Mouse (Mus musculus) intestine, embryonic 16.5 days (tissue): ENCODE measurements around the gene Pde3b. TPM values are rescaled to one million over a fixed set of nuclear protein-coding genes. Genes with fewer than 3 reads are reported as not detected.
"Not testable (repeated sequence)": the region's sequence is repeated elsewhere in the genome, so short reads cannot be mapped to it uniquely, and the experiment has no call there.

Source experiments
- ATAC-seq: fragments of 200-750 bp; cut with Nextera tagmentation; 2 replicates; pipeline ENCODE4 v1.8.0; 2017; ENCODE audit warnings: moderate TSS enrichment, moderate library complexity
- H3K27ac ChIP-seq: fragments of 300-500 bp; sonication (generic); 2 replicates; pipeline ENCODE4 v1.5.1; 2014; ENCODE audit warnings: mild to moderate bottlenecking, low read length
- H3K27me3 ChIP-seq: fragments of 300-500 bp; sonication (generic); replicated peaks from 2 replicates; pipeline ENCODE4 v1.6.1; 2014; ENCODE audit warnings: low read length, control low read depth, mixed read lengths; ENCODE audit not compliant: control insufficient read depth, insufficient read depth
- H3K36me3 ChIP-seq: fragments of 300-500 bp; sonication (generic); 2 replicates; pipeline ENCODE4 v1.6.1; 2014; ENCODE audit warnings: low read length, control low read depth; ENCODE audit not compliant: control insufficient read depth, insufficient read depth
- H3K4me1 ChIP-seq: fragments of 300-500 bp; sonication (generic); 2 replicates; pipeline ENCODE4 v1.6.1; 2014; ENCODE audit warnings: low read length, control low read depth, mixed read lengths; ENCODE audit not compliant: control insufficient read depth, insufficient read depth
- H3K4me2 ChIP-seq: fragments of 300-500 bp; sonication (generic); 2 replicates; pipeline ENCODE4 v1.6.1; 2014; ENCODE audit warnings: low read depth, low read length, control low read depth
- H3K4me3 ChIP-seq: fragments of 300-500 bp; sonication (generic); 2 replicates; pipeline ENCODE4 v1.5.1; 2014; ENCODE audit warnings: mild to moderate bottlenecking, low read length
- H3K9ac ChIP-seq: fragments of 300-500 bp; sonication (generic); 2 replicates; pipeline ENCODE4 v1.6.1; 2014; ENCODE audit warnings: low read depth, low read length
- H3K9me3 ChIP-seq: fragments of 300-500 bp; sonication (generic); 2 replicates; pipeline ENCODE4 v1.6.1; 2016; ENCODE audit warnings: low read length, control low read depth; ENCODE audit not compliant: control insufficient read depth
- WGBS: fragments of 180-500 bp; shearing (Covaris S2); extraction: QIAGEN DNeasy Blood & Tissue Kit; methylation state at CpG from one replicate; pipeline ENCODE4 v1.1.7; 2014; 5-methylcytosine and 5-hydroxymethylcytosine counted together
- polyA plus RNA-seq: library from polyadenylated mRNA; unstranded; fragments of >200 nt; fragmentation: Nextera tagmentation; extraction: Ambion mirVana; gene quantifications from 2 replicates; pipeline ENCODE4 v1.2.1, GENCODE M21; 2015

Gene Pde3b
- polyA plus RNA-seq, 1 experiment from 2014 or later: 1.3 TPM

DNA sequence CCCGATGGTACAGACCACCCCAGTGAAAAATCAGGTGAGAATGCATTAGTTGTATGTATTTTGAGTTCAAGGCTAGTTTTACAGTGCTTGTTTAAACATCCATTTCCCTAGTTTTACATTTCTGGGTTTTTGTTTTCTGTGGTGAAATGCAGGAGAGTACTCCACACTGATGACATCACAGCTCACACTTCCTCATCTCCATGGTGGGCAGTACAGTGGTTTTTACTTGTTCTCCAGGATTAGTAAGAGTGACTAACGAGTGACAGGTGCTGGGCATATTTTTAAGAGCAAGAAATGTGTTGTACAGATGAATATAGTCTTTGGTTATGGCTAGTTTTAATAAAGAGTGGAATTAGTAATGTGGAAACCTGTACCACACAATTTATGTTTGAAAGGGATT is 93.8 kb downstream of the Pde3b start:
- no peaks in the 10 kb centered on the region for H3K36me3 ChIP-seq
- H3K4me3 ChIP-seq: no peak overlapping the region
- H3K9ac ChIP-seq: no peak overlapping the region

DNA sequence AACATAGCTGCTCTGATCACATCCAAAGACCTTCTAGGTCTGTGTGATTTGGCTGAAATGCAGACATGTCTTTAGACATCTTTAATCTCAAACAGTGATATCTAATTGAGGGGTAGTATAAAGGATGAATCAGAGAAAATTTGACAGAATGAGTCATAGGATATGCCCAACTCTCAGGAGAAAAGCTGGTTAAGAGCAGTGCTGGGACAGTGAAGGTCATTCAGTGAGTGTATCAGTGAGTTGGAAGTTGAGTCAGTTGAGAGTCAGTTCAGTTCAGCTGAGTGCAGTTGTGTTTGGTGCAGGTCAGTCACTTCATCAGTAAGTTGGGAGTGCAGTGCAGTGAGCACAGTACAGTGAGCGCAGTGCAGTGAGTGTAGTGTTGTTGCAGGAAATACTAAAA is 105.0 kb downstream of the Pde3b start:
- Histone ChIP-seq H3K4me2 (no peak overlapping the region), H3K4me1 (no peaks in the 10 kb centered on the region), H3K9me3 (no peaks in the 10 kb centered on the region), H3K4me3 (no peak overlapping the region), H3K9ac (no peak overlapping the region), H3K27me3 (no peaks in the 10 kb centered on the region), H3K27ac (no peak overlapping the region), H3K36me3 (no peaks in the 10 kb centered on the region)
- WGBS: 100% methylated on average over 1 of the region's 1 CpGs
- ATAC-seq: no peak

More for the DNA sequence above, 93.8 kb downstream of the Pde3b start:
- H3K27me3 ChIP-seq: no peaks in the 10 kb centered on the region
- no peaks in the 10 kb centered on the region for H3K4me1 ChIP-seq
- 85% methylated on average over 2 of the region's 2 CpGs for WGBS
- H3K4me2 ChIP-seq: no peak overlapping the region
- ATAC-seq: no peak
- no peaks in the 10 kb centered on the region for H3K9me3 ChIP-seq
- no peak overlapping the region for H3K27ac ChIP-seq

DNA sequence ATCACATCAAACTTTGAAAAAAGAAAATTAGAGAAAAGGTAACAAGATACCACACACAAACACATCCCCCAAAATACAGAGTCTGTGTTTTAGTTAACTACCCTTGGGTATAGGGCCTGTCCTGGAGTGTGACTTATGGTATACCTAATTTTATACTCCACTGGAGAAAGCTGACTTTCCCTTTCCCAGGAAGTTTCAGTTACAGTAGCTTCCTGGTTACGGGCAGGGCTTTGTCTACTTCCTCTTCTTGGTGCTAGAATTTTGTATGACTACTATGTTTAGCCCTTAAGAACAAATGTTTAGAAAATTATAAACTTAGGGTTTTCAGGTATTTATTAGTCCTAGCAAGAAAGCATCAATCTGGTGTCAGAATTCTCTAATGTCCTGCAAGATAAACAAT is 111.2 kb downstream of the Pde3b start:
- ATAC-seq: no peak
- 79% methylated on average over 1 of the region's 1 CpGs for WGBS
- no peaks in the 10 kb centered on the region for H3K27me3 ChIP-seq
- H3K9me3 ChIP-seq: no peaks in the 10 kb centered on the region
- H3K4me2 ChIP-seq: no peak overlapping the region
- no peaks in the 10 kb centered on the region for H3K36me3 ChIP-seq
- H3K9ac ChIP-seq: no peak overlapping the region
- H3K27ac ChIP-seq: no peak overlapping the region
- no peak overlapping the region for H3K4me3 ChIP-seq
- H3K4me1 ChIP-seq: no peaks in the 10 kb centered on the region

DNA sequence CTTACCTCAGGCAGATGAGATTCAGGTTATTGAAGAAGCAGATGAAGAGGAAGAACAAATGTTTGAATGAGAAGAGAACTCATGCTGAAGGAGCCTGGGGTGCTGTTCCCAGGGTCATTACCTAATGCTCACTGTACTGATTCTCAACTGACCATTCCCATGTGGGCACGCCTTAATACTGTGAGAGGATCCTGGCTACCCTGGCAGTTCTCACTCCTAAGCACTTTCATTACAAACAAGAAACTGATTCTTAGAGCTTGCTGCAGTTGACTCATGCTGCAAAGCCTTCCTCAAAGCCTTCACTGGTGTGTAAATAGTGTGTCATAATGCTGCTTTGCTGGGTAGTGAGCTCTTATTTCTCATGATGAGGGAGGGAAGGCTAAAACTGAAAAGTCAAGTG is 121.1 kb downstream of the Pde3b start:
- ATAC-seq: no peak
- H3K4me2 ChIP-seq: no peak overlapping the region
- peaks cover 3% of the 10 kb centered on the region; the same call in 1 of the 2 replicates for H3K36me3 ChIP-seq
- no peaks in the 10 kb centered on the region for H3K4me1 ChIP-seq
- H3K9ac ChIP-seq: no peak overlapping the region
- WGBS: 92% methylated on average over 1 of the region's 1 CpGs
- H3K27me3 ChIP-seq: no peaks in the 10 kb centered on the region
- H3K27ac ChIP-seq: no peak overlapping the region
- no peak overlapping the region for H3K4me3 ChIP-seq
- no peaks in the 10 kb centered on the region for H3K9me3 ChIP-seq

DNA sequence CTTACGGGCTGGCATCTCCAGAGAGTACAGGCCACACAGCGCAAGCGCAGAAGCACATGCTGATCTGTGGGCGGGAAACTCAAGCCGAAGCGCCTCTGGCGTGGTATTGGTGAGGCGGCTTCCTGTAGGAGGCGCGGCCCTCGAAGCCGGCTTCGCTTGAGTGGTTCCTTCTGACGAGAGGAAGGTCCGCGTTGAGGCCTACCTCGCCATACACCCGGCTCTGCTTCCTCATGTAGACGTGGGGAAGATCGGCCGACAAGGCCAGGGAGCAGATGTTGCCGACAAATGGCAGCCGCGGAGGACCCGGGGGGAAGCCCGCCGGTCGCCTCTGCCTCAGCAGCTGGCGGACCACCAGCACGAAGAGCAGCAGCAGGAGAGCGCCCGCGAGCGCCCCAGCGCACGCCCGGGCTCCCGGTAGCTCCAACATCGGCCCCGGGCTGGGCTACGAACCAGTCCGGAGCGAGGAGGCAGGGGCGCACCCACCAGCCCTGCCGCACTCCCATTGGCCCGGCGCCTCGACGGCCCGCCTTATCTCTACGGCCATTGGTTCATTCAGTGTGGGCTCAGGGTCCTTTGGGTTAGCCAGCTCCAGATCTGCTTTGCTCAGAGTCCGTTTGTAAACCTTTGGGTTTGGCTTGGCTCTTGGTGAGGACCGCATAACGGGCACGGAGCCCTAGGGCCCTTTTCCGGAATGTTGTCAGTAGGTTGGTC is 147.6 kb downstream of the Pde3b start, which contains the start of gene Cyp2r1:
Cyp2r1 (minus strand) TSS at position 442 of the 711 bp plus-strand sequence.
- Histone ChIP-seq H3K9me3 (no peaks in the 10 kb centered on the region), H3K4me3 (peak within 1 kb of the TSS; percentile 62), H3K27ac (peak within 1 kb of the TSS; percentile 86), H3K36me3 (no peaks in the 10 kb centered on the region), H3K4me2 (peak within 1 kb of the TSS; percentile 84), H3K4me1 (peaks cover 2% of the 10 kb centered on the region; the same call in 1 of the 2 replicates), H3K27me3 (no peaks in the 10 kb centered on the region), H3K9ac (peak within 1 kb of the TSS; percentile 75)
- WGBS: 2% methylated on average over 56 of the region's 56 CpGs
- ATAC-seq: peak; percentile 100

DNA sequence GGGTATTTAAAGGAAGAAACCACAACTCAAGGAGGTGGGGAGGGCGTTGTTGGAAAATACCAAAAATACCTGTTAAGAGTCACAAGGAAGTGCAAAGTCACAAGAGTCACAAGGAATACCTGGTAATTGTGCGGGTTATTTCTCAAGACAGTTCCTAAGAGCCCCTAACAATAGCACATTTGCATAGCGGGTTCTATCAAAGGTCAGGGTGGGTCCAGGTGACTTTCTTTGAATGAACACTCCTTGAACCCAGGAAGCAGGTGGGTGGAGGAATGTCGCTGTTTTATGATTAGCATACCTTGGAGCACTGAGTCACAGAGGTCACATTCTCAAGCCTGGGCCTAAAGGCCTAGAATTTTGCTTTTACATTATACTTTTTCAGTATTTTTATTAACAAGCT is 158.8 kb downstream of the Pde3b start:
- not testable (repeated sequence) for H3K9me3 ChIP-seq, ATAC-seq, H3K4me1 ChIP-seq, H3K36me3 ChIP-seq, H3K4me2 ChIP-seq, H3K27ac ChIP-seq, H3K9ac ChIP-seq, H3K27me3 ChIP-seq, H3K4me3 ChIP-seq
- 96% methylated on average over 4 of the region's 4 CpGs for WGBS

DNA sequence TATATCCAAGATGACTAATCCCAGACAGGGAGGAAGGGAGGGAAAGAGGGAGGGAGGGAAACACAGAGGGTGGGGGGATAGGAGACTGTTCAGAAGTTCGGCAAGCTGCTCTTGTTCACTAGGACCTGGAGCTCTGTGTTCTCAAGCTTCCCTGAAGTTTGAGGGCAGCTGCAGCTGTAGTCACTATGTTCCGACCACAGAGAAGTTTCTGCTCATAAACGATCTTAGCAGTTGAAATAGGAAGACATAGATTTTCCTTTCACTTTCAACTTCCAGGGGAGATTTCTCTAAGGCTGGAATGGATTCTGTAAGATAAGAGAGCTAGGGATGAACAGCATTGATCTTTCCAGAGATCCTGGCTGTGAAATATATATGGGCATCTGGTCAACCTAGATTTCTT is 161.8 kb downstream of the Pde3b start:
- Histone ChIP-seq H3K4me1 (no peaks in the 10 kb centered on the region), H3K4me2 (no peak overlapping the region), H3K9me3 (no peaks in the 10 kb centered on the region), H3K9ac (no peak overlapping the region), H3K36me3 (no peaks in the 10 kb centered on the region), H3K27me3 (no peaks in the 10 kb centered on the region), H3K27ac (no peak overlapping the region), H3K4me3 (no peak overlapping the region)
- WGBS: 62% methylated on average over 3 of the region's 3 CpGs
- ATAC-seq: no peak

DNA sequence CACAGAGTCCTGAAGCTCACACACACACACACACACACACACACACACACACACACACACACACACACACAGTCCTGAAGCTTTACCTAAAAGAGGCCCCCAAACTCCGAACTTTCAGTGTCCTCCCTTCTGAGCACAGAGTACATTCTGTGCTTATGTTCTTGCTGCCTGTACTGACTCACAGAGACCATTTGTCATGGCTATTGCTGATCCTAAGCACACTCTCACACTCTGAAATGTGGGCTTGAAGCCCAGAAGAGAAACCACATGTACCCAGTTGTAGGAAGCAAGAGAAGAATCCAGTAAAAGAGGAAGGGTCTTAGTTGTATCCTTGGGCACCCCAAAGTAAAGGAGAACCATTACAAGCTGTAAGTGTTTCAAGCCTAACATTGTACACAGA is 162.6 kb downstream of the Pde3b start:
- Histone ChIP-seq H3K4me3 (no peak overlapping the region), H3K9me3 (no peaks in the 10 kb centered on the region), H3K27ac (no peak overlapping the region), H3K27me3 (no peaks in the 10 kb centered on the region), H3K4me1 (no peaks in the 10 kb centered on the region), H3K9ac (no peak overlapping the region), H3K4me2 (no peak overlapping the region), H3K36me3 (no peaks in the 10 kb centered on the region)
- ATAC-seq: no peak
- 72% methylated on average over 1 of the region's 1 CpGs for WGBS

DNA sequence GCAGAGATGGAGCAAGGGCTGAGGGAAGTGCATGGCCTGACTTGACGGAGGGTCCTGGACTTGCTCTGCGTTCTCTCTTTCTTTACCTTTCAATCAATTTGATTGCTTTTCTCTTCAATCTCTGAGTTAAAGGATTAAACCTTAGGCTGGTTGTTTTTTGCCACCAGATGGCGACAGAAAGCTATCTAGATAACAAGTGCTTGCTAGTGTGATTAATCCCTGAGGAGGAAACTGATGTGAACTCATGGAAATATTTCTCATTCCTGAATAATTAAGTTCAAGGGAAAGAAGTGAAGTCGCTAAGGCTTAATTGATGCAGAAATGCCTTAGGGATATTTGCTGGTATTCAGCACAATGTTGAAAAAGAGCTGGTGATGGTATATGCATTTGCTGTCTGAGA is 165.3 kb downstream of the Pde3b start:
- ATAC-seq: no peak
- 9% methylated on average over 4 of the region's 4 CpGs for WGBS

DNA sequence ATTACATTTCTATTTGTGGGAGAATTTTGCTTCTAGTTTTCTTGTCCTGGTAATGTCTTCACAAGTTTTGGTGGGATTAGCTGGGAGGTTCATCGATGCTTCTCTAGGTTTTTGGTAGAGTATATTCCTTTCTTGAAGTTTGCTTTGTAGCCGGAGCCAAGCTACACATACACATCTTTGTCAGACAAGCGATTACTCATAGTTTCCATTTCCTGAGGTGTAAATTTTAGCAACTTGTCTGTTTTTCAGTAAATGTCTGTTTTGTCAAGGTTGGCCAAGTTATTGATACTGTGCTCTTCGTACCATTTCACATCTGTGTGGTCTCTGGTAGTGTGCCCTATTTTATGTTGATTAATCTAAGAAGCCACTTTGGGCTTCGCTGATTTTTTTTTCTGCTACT is 166.1 kb downstream of the Pde3b start:
- H3K4me3 ChIP-seq: no peak overlapping the region
- 80% methylated on average over 5 of the region's 5 CpGs for WGBS
- no peak for ATAC-seq
- H3K27me3 ChIP-seq: no peaks in the 10 kb centered on the region
- no peaks in the 10 kb centered on the region for H3K4me1 ChIP-seq
- H3K9ac ChIP-seq: no peak overlapping the region
- no peak overlapping the region for H3K27ac ChIP-seq
- H3K36me3 ChIP-seq: no peaks in the 10 kb centered on the region
- no peak overlapping the region for H3K4me2 ChIP-seq
- H3K9me3 ChIP-seq: no peaks in the 10 kb centered on the region

More for the DNA sequence above, 165.3 kb downstream of the Pde3b start:
- no peak overlapping the region for H3K4me3 ChIP-seq
- no peaks in the 10 kb centered on the region for H3K36me3 ChIP-seq
- H3K27me3 ChIP-seq: no peaks in the 10 kb centered on the region
- H3K9me3 ChIP-seq: no peaks in the 10 kb centered on the region
- no peak overlapping the region for H3K9ac ChIP-seq
- no peaks in the 10 kb centered on the region for H3K4me1 ChIP-seq
- no peak overlapping the region for H3K27ac ChIP-seq
- no peak overlapping the region for H3K4me2 ChIP-seq
